Mouse (Mus musculus) lung, embryonic 14.5 days (tissue): ENCODE measurements around the gene Smpd2. TPM values are rescaled to one million over a fixed set of nuclear protein-coding genes. Genes with fewer than 3 reads are reported as not detected.

Experiments
- ATAC-seq: fragments of 200-750 bp; cut with Nextera tagmentation; 2 replicates; pipeline ENCODE4 v1.8.0; 2017; ENCODE audit warnings: mild to moderate bottlenecking, moderate TSS enrichment, moderate library complexity; ENCODE audit not compliant: insufficient read depth
- DNase-seq: peaks from one replicate; pipeline ENCODE4 v3.0.0-alpha.2; 2015
- H3K27ac ChIP-seq: fragments of 300-500 bp; sonication (generic); 2 replicates; pipeline ENCODE4 v1.5.1; 2014; ENCODE audit warnings: low read depth, mild to moderate bottlenecking, moderate library complexity
- H3K27me3 ChIP-seq: fragments of 300-500 bp; sonication (generic); 2 replicates; pipeline ENCODE4 v1.6.1; 2014; ENCODE audit warnings: low read length, control low read depth; ENCODE audit not compliant: insufficient read depth
- H3K36me3 ChIP-seq: fragments of 300-500 bp; sonication (generic); 2 replicates; pipeline ENCODE4 v1.6.1; 2014; ENCODE audit warnings: control low read depth; ENCODE audit not compliant: insufficient read depth
- H3K4me1 ChIP-seq: fragments of 300-500 bp; sonication (generic); 2 replicates; pipeline ENCODE4 v1.6.1; 2014; ENCODE audit warnings: antibody characterized with exemption, control low read depth; ENCODE audit not compliant: insufficient read depth
- H3K4me2 ChIP-seq: fragments of 300-500 bp; sonication (generic); 2 replicates; pipeline ENCODE4 v1.6.1; 2014; ENCODE audit warnings: mild to moderate bottlenecking
- H3K4me3 ChIP-seq: fragments of 300-500 bp; sonication (generic); 2 replicates; pipeline ENCODE4 v1.5.1; 2014; ENCODE audit warnings: low read depth, low read length
- H3K9ac ChIP-seq: fragments of 300-500 bp; sonication (generic); 2 replicates; pipeline ENCODE4 v1.6.1; 2014
- H3K9me3 ChIP-seq: fragments of 300-500 bp; sonication (generic); 2 replicates; pipeline ENCODE4 v1.6.1; 2016; ENCODE audit warnings: low read depth, low read length, control low read depth
- CTCF ChIP-seq: IDR thresholded peaks from 2 replicates; pipeline ENCODE4 v1.5.1; 2016; ENCODE audit warnings: antibody characterized with exemption, low read depth
- WGBS: fragments of 180-500 bp; shearing (Covaris S2); extraction: QIAGEN DNeasy Blood & Tissue Kit; methylation state at CpG from one replicate; pipeline ENCODE4 v1.1.7; 2014; 5-methylcytosine and 5-hydroxymethylcytosine counted together
- polyA plus RNA-seq: library from polyadenylated mRNA; unstranded; fragments of >200 nt; fragmentation: Nextera tagmentation; extraction: Ambion mirVana; gene quantifications from 2 replicates; pipeline ENCODE4 v1.2.1, GENCODE M21; 2014

The Smpd2 gene
- polyA plus RNA-seq, 1 experiment from 2014 or later: 62.4 TPM

DNA sequence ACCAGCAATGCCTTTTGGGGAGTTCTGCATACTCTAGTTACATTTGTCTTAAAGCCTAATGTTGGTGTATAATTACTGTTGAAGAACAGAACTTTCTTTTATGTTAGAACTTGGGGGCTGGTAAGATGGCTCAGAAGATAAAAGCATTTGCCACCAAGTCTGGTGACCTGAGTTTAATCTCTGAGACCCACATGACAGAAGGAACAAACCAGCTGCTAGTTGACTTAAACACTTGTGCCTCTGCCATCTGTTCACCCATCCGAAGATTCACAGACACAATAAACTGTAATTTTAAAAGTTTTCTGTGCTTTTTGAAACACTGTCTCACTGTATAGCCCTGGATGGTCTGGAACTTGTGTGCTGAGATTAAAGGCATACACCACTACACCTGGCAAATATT is 35.5 kb upstream of the Smpd2 start:
- Histone ChIP-seq H3K4me1 (peaks cover 8% of the 10 kb centered on the region; the same call in 1 of the 2 replicates), H3K9me3 (no peaks in the 10 kb centered on the region), H3K4me3 (no peak overlapping the region), H3K36me3 (peaks cover 52% of the 10 kb centered on the region), H3K27ac (no peak overlapping the region), H3K9ac (no peak overlapping the region), H3K27me3 (no peaks in the 10 kb centered on the region), H3K4me2 (no peak overlapping the region)
- ATAC-seq: no peak
- TF ChIP-seq CTCF: no peak
- WGBS: 68% methylated on average over 1 of the region's 1 CpGs
- DNase-seq: no peak

DNA sequence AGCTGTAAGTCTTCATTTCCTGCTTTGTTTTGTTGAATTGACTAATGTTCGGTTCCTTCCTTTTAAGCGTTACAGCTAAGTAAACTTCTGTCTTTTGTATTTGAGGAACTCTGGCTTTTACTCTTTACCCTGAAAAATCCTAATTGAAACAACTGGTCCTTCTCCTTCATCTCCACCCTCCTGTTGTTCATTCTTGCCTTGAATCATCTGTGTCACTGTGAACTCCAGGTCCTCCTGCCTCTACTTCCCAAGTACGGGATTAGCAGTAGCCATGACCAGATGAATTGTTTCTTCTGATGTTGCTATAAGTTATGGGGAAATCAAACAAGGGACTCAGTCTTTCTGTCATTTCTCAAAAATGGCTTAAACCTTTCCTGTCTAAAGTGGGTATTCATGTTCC is 33.2 kb upstream of the Smpd2 start:
- Histone ChIP-seq H3K4me2 (no peak overlapping the region), H3K9me3 (no peaks in the 10 kb centered on the region), H3K4me3 (no peak overlapping the region), H3K9ac (no peak overlapping the region), H3K36me3 (peaks cover 31% of the 10 kb centered on the region), H3K27me3 (no peaks in the 10 kb centered on the region), H3K27ac (no peak overlapping the region), H3K4me1 (peaks cover 9% of the 10 kb centered on the region; the same call in 1 of the 2 replicates)
- no peak for DNase-seq
- ATAC-seq: no peak
- no peak for TF ChIP-seq CTCF
- 48% methylated on average over 3 of the region's 3 CpGs for WGBS

DNA sequence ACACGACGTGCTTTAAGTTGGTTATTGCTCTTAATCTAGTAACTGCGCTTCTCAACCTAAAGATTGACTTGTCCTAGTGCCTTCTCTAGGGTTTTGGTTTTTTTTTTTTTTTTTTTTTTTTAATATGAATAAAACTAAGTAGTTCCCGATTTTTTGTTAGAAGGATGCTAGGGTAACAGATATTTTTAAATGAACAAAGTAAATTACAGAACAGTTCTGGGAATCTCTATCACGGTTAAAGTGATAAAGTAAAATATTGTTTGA is 30.2 kb upstream of the Smpd2 start:
- Histone ChIP-seq H3K36me3 (peaks cover 10% of the 10 kb centered on the region), H3K27ac (no peak overlapping the region), H3K27me3 (no peaks in the 10 kb centered on the region), H3K9me3 (no peaks in the 10 kb centered on the region), H3K4me3 (peak overlapping the region; percentile 89), H3K4me2 (peak overlapping the region; percentile 88), H3K4me1 (peaks cover 9% of the 10 kb centered on the region; the same call in 1 of the 2 replicates), H3K9ac (peak overlapping the region; percentile 93)
- ATAC-seq (no peak), DNase-seq (no peak)
- no peak for TF ChIP-seq CTCF
- under 1% methylated on average over 5 of the region's 5 CpGs for WGBS

DNA sequence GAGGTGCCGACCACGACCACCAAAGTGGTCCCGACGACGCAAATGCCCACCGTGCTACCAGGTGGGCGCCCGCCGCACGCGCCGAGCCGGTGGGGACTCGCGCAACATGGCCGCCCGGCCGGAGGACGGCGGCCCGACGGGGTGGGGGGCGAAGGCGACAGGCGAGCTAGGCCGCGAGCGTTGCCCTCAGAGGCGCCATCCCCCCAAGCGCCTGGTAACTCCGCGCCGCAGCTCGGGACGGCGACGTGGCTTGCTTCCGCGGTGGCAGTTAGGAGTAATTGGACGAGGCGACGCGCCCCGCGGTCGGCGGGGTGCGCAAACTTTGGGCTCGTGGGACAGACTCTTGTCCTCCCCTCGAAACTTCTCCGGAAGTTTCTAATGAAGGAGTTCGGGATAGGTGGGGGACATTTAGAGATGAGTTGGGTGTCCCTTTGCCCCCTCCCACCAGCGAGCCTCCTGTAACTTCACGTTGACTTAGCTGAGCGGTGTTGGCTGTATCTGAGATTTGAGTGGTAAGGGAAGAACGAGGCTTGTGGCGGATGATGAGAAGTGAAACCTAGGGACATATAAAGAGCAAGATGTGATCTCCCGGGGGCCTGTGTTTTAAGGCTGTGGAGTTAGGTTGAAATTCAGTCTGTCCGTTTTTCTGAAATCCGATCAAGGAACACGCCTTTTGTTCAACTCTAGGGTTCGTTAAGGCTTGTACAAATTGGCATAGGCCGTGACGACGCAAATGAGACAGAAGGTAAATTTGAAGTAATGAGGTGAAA is 29.7 kb upstream of the Smpd2 start:
- peaks cover 7% of the 10 kb centered on the region; the same call in 1 of the 2 replicates for H3K36me3 ChIP-seq
- H3K4me3 ChIP-seq: peak overlapping the region; percentile 89
- under 1% methylated on average over 65 of the region's 65 CpGs for WGBS
- peak overlapping the region; percentile 93 for H3K9ac ChIP-seq
- peak overlapping the region; percentile 88 for H3K4me2 ChIP-seq
- peak; percentile 66 for ATAC-seq
- H3K27ac ChIP-seq: peak overlapping the region; percentile 95
- no peaks in the 10 kb centered on the region for H3K9me3 ChIP-seq
- H3K27me3 ChIP-seq: no peaks in the 10 kb centered on the region
- H3K4me1 ChIP-seq: peaks cover 9% of the 10 kb centered on the region; the same call in 1 of the 2 replicates
- DNase-seq: peak; percentile 72
- TF ChIP-seq CTCF: no peak

DNA sequence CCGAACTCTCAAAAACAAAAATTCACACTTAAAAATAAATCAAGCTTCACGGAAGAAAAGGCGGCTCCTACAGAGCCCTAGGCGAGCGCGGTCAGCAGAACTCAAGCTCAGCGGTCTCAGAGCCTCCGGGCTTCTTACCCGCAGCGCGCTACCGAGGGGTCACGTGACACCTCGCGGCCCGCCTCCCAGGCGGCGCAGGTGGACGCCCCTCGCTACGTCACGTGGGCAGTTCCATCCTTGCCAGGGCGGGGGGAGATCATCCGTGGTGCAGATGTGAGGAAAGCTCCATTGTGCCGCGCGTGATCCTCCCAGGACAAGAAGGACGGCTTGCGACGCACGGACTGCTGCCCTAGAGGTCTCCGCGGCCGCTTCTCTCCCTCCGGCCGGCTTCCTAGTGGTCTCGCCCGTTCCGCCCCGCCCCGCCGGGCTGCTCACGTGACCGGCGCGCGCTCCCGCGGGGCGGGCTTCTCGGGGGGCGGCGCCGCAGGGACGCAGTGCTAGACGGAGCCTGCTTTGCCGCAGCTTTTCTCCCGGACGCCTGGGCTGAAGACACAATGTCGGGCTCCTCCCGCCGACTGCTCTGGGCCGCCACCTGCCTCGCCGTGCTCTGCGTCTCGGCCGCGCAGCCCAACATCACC is 28.9 kb upstream of the Smpd2 start, which contains the start of gene Cd164:
TSS of gene Cd164 (plus strand) at position 434 of the 638 bp plus-strand sequence.
- peaks cover 6% of the 10 kb centered on the region; the same call in 1 of the 2 replicates for H3K36me3 ChIP-seq
- H3K27ac ChIP-seq: peak within 1 kb of the TSS; percentile 95
- peaks cover 9% of the 10 kb centered on the region; the same call in 1 of the 2 replicates for H3K4me1 ChIP-seq
- no peaks in the 10 kb centered on the region for H3K9me3 ChIP-seq
- peak within 1 kb of the TSS; percentile 93 for H3K9ac ChIP-seq
- H3K4me2 ChIP-seq: peak within 1 kb of the TSS; percentile 88
- peak within 1 kb of the TSS; percentile 89 for H3K4me3 ChIP-seq
- under 1% methylated on average over 66 of the region's 69 CpGs for WGBS
- no peaks in the 10 kb centered on the region for H3K27me3 ChIP-seq
- TF ChIP-seq CTCF: no peak
- peak; percentile 94 for ATAC-seq
- DNase-seq: peak; percentile 96

DNA sequence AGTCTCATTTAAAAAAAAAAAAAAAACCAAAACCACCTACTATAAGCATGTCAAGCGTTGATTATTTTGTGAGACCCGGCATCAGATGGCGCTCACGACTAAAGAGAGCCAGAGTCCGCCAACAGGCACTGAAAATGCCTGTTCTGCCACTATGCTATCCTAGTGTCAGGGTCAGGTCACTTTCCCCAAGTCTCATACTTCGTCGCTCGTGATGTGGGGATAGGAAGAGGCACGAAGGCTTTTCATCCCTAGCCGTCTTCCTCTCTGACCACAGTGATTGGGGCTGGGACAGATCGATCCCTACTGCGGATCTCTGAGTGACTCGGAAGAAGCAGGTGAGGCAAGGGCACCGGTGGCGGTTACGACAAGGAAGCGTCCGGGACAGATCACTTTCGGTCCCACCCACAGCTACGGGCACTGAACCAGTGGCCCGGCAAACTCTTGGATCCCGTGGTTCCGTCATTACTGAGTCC is 28.4 kb upstream of the Smpd2 start:
- H3K9me3 ChIP-seq: no peaks in the 10 kb centered on the region
- H3K9ac ChIP-seq: peak overlapping the region; percentile 93
- peaks cover 9% of the 10 kb centered on the region; the same call in 1 of the 2 replicates for H3K4me1 ChIP-seq
- peak; percentile 88 for DNase-seq
- peaks cover under 1% of the 10 kb centered on the region; the same call in 1 of the 2 replicates for H3K36me3 ChIP-seq
- H3K4me2 ChIP-seq: peak overlapping the region; percentile 88
- peak; percentile 57 for ATAC-seq
- under 1% methylated on average over 23 of the region's 23 CpGs for WGBS
- H3K27me3 ChIP-seq: no peaks in the 10 kb centered on the region
- peak overlapping the region; percentile 89 for H3K4me3 ChIP-seq
- H3K27ac ChIP-seq: peak overlapping the region; percentile 95
- peak; percentile 69 for TF ChIP-seq CTCF

DNA sequence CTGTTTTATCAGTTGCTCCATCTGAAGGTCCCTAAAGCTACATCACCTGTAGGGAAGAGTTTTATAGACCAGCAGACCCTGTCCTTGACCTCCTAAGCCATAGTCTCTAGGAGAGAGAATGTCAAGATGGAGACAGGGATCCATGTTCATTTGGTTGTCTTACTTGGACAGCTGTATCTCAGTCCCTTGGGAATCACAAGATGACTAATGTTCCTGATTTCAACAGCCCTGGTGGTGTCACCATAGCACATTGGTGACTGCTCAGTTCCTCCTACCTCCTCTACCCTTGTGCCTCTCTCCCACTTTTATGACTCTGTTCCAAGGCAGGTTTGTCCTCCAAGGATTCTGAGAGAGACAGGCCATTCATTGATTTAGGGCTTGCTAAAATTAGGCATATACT is 24.8 kb upstream of the Smpd2 start:
- Histone ChIP-seq H3K27ac (no peak overlapping the region), H3K9me3 (no peaks in the 10 kb centered on the region), H3K4me2 (no peak overlapping the region), H3K9ac (no peak overlapping the region), H3K27me3 (no peaks in the 10 kb centered on the region), H3K4me3 (no peak overlapping the region), H3K36me3 (no peaks in the 10 kb centered on the region), H3K4me1 (no peaks in the 10 kb centered on the region)
- no peak for ATAC-seq
- no peak for DNase-seq
- no peak for TF ChIP-seq CTCF
